Mouse (Mus musculus) brain, embryonic 14.5 days (tissue): ENCODE results near the gene Uck2.

Experiments
- CTCF ChIP-seq: fragments of 200-500 bp; IDR thresholded peaks from 2 replicates; pipeline ENCODE4 v1.5.1; 2012; ENCODE audit warnings: inconsistent platforms, mild to moderate bottlenecking, moderate library complexity, borderline replicate concordance; ENCODE audit not compliant: insufficient read depth, insufficient read length; ENCODE audit errors: extremely low read depth
- POLR2A ChIP-seq: fragments of 200-500 bp; IDR thresholded peaks from 2 replicates; pipeline ENCODE4 v1.6.1; 2012; ENCODE audit warnings: mild to moderate bottlenecking, inconsistent platforms, borderline replicate concordance; ENCODE audit not compliant: poor library complexity, insufficient read depth, insufficient read length, severe bottlenecking; ENCODE audit errors: extremely low read depth

GRCm38 (mm10) chr1:167266720-167267119 lies 18.4 kb downstream of the Uck2 start:
- TF ChIP-seq CTCF: no peak
- no peak for TF ChIP-seq POLR2A
